Mouse (Mus musculus): ENCODE measurements around the gene Grm5. TPM values are rescaled to one million over a fixed set of nuclear protein-coding genes. Genes with fewer than 3 reads are reported as not detected.

Grm5 gene
- polyA plus RNA-seq, 1 experiment from 2014 or later = not detected

DNA sequence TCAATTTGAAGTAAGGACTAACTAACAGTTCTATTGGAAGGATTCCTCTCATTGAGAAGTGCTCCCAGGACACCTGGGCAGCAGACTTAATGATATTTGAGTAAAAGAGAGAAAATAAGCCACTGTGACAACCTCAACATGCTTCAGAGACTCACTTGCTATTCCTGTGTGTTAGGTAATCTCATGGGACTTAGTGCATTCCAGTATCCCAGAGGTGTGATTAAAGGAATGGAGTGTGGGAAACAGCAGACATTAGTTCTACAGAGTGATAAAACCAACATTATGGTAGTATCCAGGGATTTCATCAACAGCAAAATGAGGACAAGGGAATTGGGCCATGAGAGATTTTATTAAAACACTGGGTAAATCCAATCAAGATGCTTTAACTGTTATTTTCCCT lies 205.0 kb downstream of the Grm5 start:
- Histone ChIP-seq H3K27me3 (replicated peaks; ENCODE audit: control insufficient read depth, insufficient read depth, low read length) (no peaks in the 10 kb centered on the region), H3K4me2 (ENCODE audit: low read length) (no peak overlapping the region), H3K4me3 (ENCODE audit: low read depth, low read length) (no peak overlapping the region), H3K9ac (ENCODE audit: low read length) (no peak overlapping the region), H3K9me3 (ENCODE audit: control insufficient read depth, low read length) (no peaks in the 10 kb centered on the region), H3K36me3 (ENCODE audit: control insufficient read depth, insufficient read depth, low read length) (no peaks in the 10 kb centered on the region), H3K27ac (ENCODE audit: low read depth) (no peak overlapping the region), H3K4me1 (replicated peaks; ENCODE audit: control insufficient read depth, insufficient read depth, low read length) (no peaks in the 10 kb centered on the region)
- ATAC-seq (replicated peaks; ENCODE audit: low FRiP score, low TSS enrichment, low read depth) (no peak), DNase-seq (ENCODE audit: low spot score) (no peak)

DNA sequence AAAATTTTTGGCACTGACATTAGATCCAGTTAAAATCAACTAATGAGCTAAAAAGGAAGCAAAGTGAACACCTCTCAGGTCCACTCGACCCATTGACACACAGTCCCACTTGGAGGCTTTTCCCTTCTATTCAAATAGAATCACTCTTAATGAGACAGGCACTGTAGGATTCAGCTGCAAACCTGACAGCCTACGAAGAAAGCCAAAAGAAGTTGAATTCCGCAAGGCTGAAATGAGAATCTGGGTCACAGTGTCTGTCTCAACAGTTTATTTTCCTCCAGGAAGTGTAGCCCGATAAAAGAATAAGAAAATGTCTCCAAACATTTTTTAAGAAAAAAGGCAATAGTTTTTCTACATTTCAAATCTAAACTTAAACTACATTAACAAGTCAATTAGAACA lies 209.9 kb downstream of the Grm5 start:
- no peaks in the 10 kb centered on the region for H3K27me3 ChIP-seq (replicated peaks; ENCODE audit: control insufficient read depth, insufficient read depth, low read length)
- no peak overlapping the region for H3K9ac ChIP-seq (ENCODE audit: low read length)
- no peaks in the 10 kb centered on the region for H3K36me3 ChIP-seq (ENCODE audit: control insufficient read depth, insufficient read depth, low read length)
- ATAC-seq (replicated peaks; ENCODE audit: low FRiP score, low TSS enrichment, low read depth) (no peak), DNase-seq (ENCODE audit: low spot score) (no peak)
- no peaks in the 10 kb centered on the region for H3K9me3 ChIP-seq (ENCODE audit: control insufficient read depth, low read length)
- H3K4me1 ChIP-seq (replicated peaks; ENCODE audit: control insufficient read depth, insufficient read depth, low read length) = no peaks in the 10 kb centered on the region
- no peak overlapping the region for H3K4me2 ChIP-seq (ENCODE audit: low read length)
- no peak overlapping the region for H3K27ac ChIP-seq (ENCODE audit: low read depth)
- 78% methylated on average over 4 of the region's 4 CpGs for WGBS
- no peak overlapping the region for H3K4me3 ChIP-seq (ENCODE audit: low read depth, low read length)

DNA sequence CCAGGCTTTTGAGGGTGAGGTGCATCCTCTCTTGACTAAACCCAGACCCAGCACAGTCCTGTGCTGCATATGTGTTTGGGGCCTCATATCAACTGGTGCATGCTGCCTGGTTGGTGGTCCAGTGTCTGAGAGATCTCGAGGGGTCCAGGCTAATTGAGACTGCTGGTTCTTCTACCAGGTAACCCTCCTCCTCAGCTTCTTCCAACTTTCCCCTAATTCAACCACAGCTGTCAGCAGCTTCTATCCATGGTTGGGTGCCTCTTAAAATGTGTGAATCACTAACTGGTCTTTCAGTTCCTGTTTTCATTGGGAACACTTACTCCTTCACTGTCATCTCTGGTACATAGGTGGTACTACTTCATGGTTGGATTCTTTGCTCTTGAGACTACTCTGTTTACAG lies 240.9 kb downstream of the Grm5 start:
- ATAC-seq (replicated peaks; ENCODE audit: low FRiP score, low TSS enrichment, low read depth) (no peak), DNase-seq (ENCODE audit: low spot score) (no peak)
- Histone ChIP-seq H3K4me3 (ENCODE audit: low read depth, low read length) (no peak overlapping the region), H3K9ac (ENCODE audit: low read length) (no peak overlapping the region), H3K4me2 (ENCODE audit: low read length) (no peak overlapping the region), H3K9me3 (ENCODE audit: control insufficient read depth, low read length) (no peaks in the 10 kb centered on the region), H3K36me3 (ENCODE audit: control insufficient read depth, insufficient read depth, low read length) (no peaks in the 10 kb centered on the region), H3K27ac (ENCODE audit: low read depth) (no peak overlapping the region), H3K27me3 (replicated peaks; ENCODE audit: control insufficient read depth, insufficient read depth, low read length) (no peaks in the 10 kb centered on the region), H3K4me1 (replicated peaks; ENCODE audit: control insufficient read depth, insufficient read depth, low read length) (no peaks in the 10 kb centered on the region)
- 50% methylated on average over 1 of the region's 1 CpGs for WGBS

DNA sequence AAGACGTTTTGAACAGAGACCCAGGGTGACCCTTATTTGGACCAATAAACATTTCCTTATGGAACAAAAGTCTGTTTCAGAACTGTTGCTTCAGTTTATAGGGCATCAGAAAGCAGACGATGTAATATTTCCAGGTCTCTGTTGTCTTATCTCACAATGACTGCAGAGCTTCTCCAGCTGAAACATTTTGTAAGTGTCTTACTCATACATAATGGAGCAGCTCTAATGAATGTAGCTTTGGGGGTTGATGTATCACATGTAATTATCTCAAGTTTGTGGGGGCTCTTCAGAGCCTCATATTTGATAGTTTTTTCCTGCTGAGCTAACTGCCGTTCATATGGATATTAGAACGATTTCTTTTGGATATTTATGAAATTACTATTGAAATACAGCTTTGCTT lies 250.7 kb downstream of the Grm5 start:
- no peaks in the 10 kb centered on the region for H3K27me3 ChIP-seq (replicated peaks; ENCODE audit: control insufficient read depth, insufficient read depth, low read length)
- no peak for DNase-seq (ENCODE audit: low spot score)
- H3K27ac ChIP-seq (ENCODE audit: low read depth) = no peak overlapping the region
- ATAC-seq (replicated peaks; ENCODE audit: low FRiP score, low TSS enrichment, low read depth) = no peak
- H3K4me3 ChIP-seq (ENCODE audit: low read depth, low read length) = no peak overlapping the region
- 69% methylated on average over 4 of the region's 4 CpGs for WGBS
- H3K4me2 ChIP-seq (ENCODE audit: low read length) = no peak overlapping the region
- no peaks in the 10 kb centered on the region for H3K9me3 ChIP-seq (ENCODE audit: control insufficient read depth, low read length)
- no peaks in the 10 kb centered on the region for H3K4me1 ChIP-seq (replicated peaks; ENCODE audit: control insufficient read depth, insufficient read depth, low read length)
- H3K36me3 ChIP-seq (ENCODE audit: control insufficient read depth, insufficient read depth, low read length) = no peaks in the 10 kb centered on the region
- H3K9ac ChIP-seq (ENCODE audit: low read length) = no peak overlapping the region

DNA sequence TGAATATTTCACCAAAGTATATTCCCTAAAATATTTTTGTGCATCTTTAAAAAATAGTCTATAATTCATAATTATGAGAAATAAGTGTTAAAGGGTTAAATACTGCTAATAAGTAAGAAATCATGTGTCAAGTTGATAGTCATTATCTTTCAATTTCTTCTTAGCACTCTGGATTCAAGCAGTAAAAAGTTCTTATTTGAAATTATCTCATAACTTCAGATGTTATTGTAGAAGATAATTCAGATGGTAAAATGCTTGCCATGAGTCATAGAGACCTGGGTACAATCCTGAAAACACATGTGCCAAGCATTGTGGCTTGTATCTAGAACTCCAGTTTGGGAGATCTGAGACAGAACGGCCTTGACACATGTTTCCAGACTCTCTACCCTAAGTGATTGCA lies 254.6 kb downstream of the Grm5 start:
- 88% methylated on average over 1 of the region's 1 CpGs for WGBS
- Histone ChIP-seq H3K4me3 (ENCODE audit: low read depth, low read length) (no peak overlapping the region), H3K4me2 (ENCODE audit: low read length) (no peak overlapping the region), H3K27ac (ENCODE audit: low read depth) (no peak overlapping the region), H3K4me1 (replicated peaks; ENCODE audit: control insufficient read depth, insufficient read depth, low read length) (no peaks in the 10 kb centered on the region), H3K9ac (ENCODE audit: low read length) (no peak overlapping the region), H3K27me3 (replicated peaks; ENCODE audit: control insufficient read depth, insufficient read depth, low read length) (no peaks in the 10 kb centered on the region), H3K9me3 (ENCODE audit: control insufficient read depth, low read length) (no peaks in the 10 kb centered on the region), H3K36me3 (ENCODE audit: control insufficient read depth, insufficient read depth, low read length) (no peaks in the 10 kb centered on the region)
- DNase-seq (ENCODE audit: low spot score) (no peak), ATAC-seq (replicated peaks; ENCODE audit: low FRiP score, low TSS enrichment, low read depth) (no peak)

DNA sequence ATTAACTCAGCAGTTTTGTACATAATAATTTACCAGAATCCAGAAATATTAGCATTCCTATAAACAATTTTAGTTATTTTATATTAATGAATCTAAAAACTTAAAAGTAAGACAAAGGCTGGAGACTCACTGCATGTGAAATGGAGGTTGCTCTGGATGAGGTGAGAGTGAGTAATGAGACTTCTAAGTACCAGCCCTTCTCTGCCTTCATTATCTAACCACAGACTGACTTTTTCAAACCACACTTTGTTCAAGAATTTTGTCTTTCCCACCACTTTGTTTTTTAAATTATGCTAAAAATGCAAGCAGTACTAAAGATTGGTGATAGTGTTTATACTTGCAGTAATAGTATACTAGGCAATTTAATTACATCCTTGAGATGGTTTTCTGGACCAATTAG lies 259.5 kb downstream of the Grm5 start:
- H3K27ac ChIP-seq (ENCODE audit: low read depth) = no peak overlapping the region
- no peak overlapping the region for H3K4me2 ChIP-seq (ENCODE audit: low read length)
- no peak overlapping the region for H3K9ac ChIP-seq (ENCODE audit: low read length)
- H3K4me3 ChIP-seq (ENCODE audit: low read depth, low read length) = no peak overlapping the region
- no peaks in the 10 kb centered on the region for H3K27me3 ChIP-seq (replicated peaks; ENCODE audit: control insufficient read depth, insufficient read depth, low read length)
- no peak for ATAC-seq (replicated peaks; ENCODE audit: low FRiP score, low TSS enrichment, low read depth)
- no peaks in the 10 kb centered on the region for H3K9me3 ChIP-seq (ENCODE audit: control insufficient read depth, low read length)
- no peaks in the 10 kb centered on the region for H3K36me3 ChIP-seq (ENCODE audit: control insufficient read depth, insufficient read depth, low read length)
- H3K4me1 ChIP-seq (replicated peaks; ENCODE audit: control insufficient read depth, insufficient read depth, low read length) = no peaks in the 10 kb centered on the region
- DNase-seq (ENCODE audit: low spot score) = no peak

DNA sequence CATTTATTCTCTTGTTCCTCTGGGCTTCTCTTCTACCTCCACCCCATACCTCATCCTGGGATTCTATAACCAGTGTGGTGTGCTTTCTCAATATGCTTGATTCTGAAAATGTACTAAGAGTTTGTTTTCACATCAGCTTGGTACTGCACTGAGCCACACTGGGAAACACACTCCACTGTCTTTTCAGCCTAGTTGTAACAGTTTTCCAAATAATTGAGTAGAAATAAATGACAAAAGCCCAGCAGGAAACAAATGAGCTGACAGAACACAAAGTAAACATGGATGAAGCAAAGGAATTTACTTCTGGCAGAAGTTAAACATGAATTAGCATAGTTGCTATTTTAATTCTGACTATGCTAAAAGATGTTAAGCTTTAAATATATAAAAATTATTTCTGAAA lies 262.1 kb downstream of the Grm5 start:
- no peak overlapping the region for H3K4me3 ChIP-seq (ENCODE audit: low read depth, low read length)
- H3K27me3 ChIP-seq (replicated peaks; ENCODE audit: control insufficient read depth, insufficient read depth, low read length) = no peaks in the 10 kb centered on the region
- H3K9me3 ChIP-seq (ENCODE audit: control insufficient read depth, low read length) = no peaks in the 10 kb centered on the region
- H3K4me2 ChIP-seq (ENCODE audit: low read length) = no peak overlapping the region
- H3K4me1 ChIP-seq (replicated peaks; ENCODE audit: control insufficient read depth, insufficient read depth, low read length) = no peaks in the 10 kb centered on the region
- no peak for DNase-seq (ENCODE audit: low spot score)
- no peaks in the 10 kb centered on the region for H3K36me3 ChIP-seq (ENCODE audit: control insufficient read depth, insufficient read depth, low read length)
- H3K27ac ChIP-seq (ENCODE audit: low read depth) = no peak overlapping the region
- no peak for ATAC-seq (replicated peaks; ENCODE audit: low FRiP score, low TSS enrichment, low read depth)
- H3K9ac ChIP-seq (ENCODE audit: low read length) = no peak overlapping the region

DNA sequence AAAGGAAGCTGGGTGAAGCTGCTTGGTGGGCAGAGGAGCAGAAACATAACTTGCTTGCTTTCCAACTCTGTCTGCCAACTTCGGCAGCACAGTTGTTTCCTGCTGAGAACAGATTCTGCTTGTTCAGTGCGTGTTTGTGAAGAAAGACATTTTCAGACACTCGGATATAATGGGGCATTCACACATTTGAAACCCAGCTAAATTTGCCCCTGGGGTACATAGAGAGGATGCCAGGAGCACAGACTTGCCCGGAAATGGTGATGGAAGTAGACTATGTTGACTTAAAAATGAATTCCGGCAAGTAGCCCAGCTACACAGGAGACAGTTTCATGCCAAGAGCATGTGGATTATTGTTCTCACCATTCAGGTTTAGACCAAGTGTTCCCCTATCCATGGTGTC lies 342.0 kb downstream of the Grm5 start:
- H3K36me3 ChIP-seq (ENCODE audit: control insufficient read depth, insufficient read depth, low read length) = no peaks in the 10 kb centered on the region
- no peak for ATAC-seq (replicated peaks; ENCODE audit: low FRiP score, low TSS enrichment, low read depth)
- no peak overlapping the region for H3K27ac ChIP-seq (ENCODE audit: low read depth)
- H3K4me3 ChIP-seq (ENCODE audit: low read depth, low read length) = no peak overlapping the region
- H3K4me2 ChIP-seq (ENCODE audit: low read length) = no peak overlapping the region
- no peak for DNase-seq (ENCODE audit: low spot score)
- no peaks in the 10 kb centered on the region for H3K9me3 ChIP-seq (ENCODE audit: control insufficient read depth, low read length)
- H3K4me1 ChIP-seq (replicated peaks; ENCODE audit: control insufficient read depth, insufficient read depth, low read length) = no peaks in the 10 kb centered on the region
- 66% methylated on average over 5 of the region's 5 CpGs for WGBS
- H3K27me3 ChIP-seq (replicated peaks; ENCODE audit: control insufficient read depth, insufficient read depth, low read length) = no peaks in the 10 kb centered on the region
- H3K9ac ChIP-seq (ENCODE audit: low read length) = no peak overlapping the region

DNA sequence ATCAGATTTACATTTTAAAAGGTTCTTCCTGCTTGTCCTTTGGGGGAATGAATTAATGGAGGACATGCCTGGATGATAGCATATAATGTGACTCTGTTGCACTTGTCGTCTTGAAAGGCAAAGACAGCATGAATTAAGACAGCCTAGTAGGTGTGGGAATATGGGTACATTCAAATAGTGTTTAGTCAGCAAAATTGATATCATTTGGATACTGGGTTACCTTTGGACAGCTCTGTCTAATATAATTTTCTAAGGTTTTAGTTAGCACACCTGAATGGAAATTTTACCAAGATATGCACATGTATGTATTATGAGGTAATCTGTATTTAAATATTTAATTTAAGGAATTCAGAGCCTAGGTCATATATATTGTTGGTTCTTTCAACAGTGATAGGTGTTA lies 353.4 kb downstream of the Grm5 start:
- Histone ChIP-seq H3K4me3 (ENCODE audit: low read depth, low read length) (no peak overlapping the region), H3K4me2 (ENCODE audit: low read length) (no peak overlapping the region), H3K36me3 (ENCODE audit: control insufficient read depth, insufficient read depth, low read length) (no peaks in the 10 kb centered on the region), H3K27me3 (replicated peaks; ENCODE audit: control insufficient read depth, insufficient read depth, low read length) (no peaks in the 10 kb centered on the region), H3K4me1 (replicated peaks; ENCODE audit: control insufficient read depth, insufficient read depth, low read length) (no peaks in the 10 kb centered on the region), H3K9me3 (ENCODE audit: control insufficient read depth, low read length) (no peaks in the 10 kb centered on the region), H3K27ac (ENCODE audit: low read depth) (no peak overlapping the region), H3K9ac (ENCODE audit: low read length) (no peak overlapping the region)
- 81% methylated on average over 1 of the region's 1 CpGs for WGBS
- DNase-seq (ENCODE audit: low spot score) = no peak
- no peak for ATAC-seq (replicated peaks; ENCODE audit: low FRiP score, low TSS enrichment, low read depth)

Data from intestine, embryonic 14.5 days (tissue).